Mouse (Mus musculus) liver, embryonic 14.5 days (tissue): ENCODE results near the gene Usp3. TPM values are rescaled to one million over a fixed set of nuclear protein-coding genes. Genes with fewer than 3 reads are reported as not detected.

Source experiments
- ATAC-seq: fragments of 200-750 bp; cut with Nextera tagmentation; 2 replicates; pipeline ENCODE4 v1.8.0; 2017; ENCODE audit warnings: moderate number of reproducible peaks, mild to moderate bottlenecking, moderate library complexity; ENCODE audit not compliant: insufficient read depth
- DNase-seq, 3 experiments: peaks; one replicate each; pipeline ENCODE4 v3.0.0-alpha.2; 2012 to 2013; ENCODE audit warnings: low read depth in 3 of 3, low spot score in 3 of 3
- H3K27ac ChIP-seq: fragments of 300-500 bp; sonication (generic); 2 replicates; pipeline ENCODE4 v1.5.1; 2014; ENCODE audit warnings: moderate library complexity, mild to moderate bottlenecking, control low read depth, inconsistent platforms
- H3K27me3 ChIP-seq: fragments of 300-500 bp; sonication (generic); 2 replicates; pipeline ENCODE4 v1.6.1; 2014; ENCODE audit warnings: mild to moderate bottlenecking, low read length, moderate library complexity; ENCODE audit not compliant: control insufficient read depth, insufficient read depth
- H3K36me3 ChIP-seq: fragments of 300-500 bp; sonication (generic); replicated peaks from 2 replicates; pipeline ENCODE4 v1.6.1; 2014; ENCODE audit warnings: low read depth; ENCODE audit not compliant: control insufficient read depth, insufficient read depth
- H3K4me1 ChIP-seq, 2 experiments: fragments of 200-500 bp in 1 of 2; fragments of 300-500 bp in 1 of 2; sonication (generic) in 1 of 2; replicated peaks; 2 replicates each; pipeline ENCODE4 v1.6.1; 2012 to 2014; ENCODE audit warnings: antibody characterized with exemption in 1 of 2, inconsistent platforms in 1 of 2, low read length in 1 of 2; ENCODE audit not compliant: control insufficient read depth in 2 of 2, insufficient read depth in 2 of 2
- H3K4me2 ChIP-seq: fragments of 300-500 bp; sonication (generic); 2 replicates; pipeline ENCODE4 v1.6.1; 2014; ENCODE audit warnings: low read depth, mild to moderate bottlenecking, control low read depth, moderate library complexity
- H3K4me3 ChIP-seq, 2 experiments: fragments of 200-500 bp in 1 of 2; fragments of 300-500 bp in 1 of 2; sonication (generic) in 1 of 2; 2 replicates each; pipeline ENCODE4 v1.5.1; 2012 to 2014; ENCODE audit warnings: low read depth in 2 of 2, low read length in 2 of 2, mild to moderate bottlenecking in 2 of 2, control low read depth in 1 of 2, inconsistent platforms in 1 of 2, moderate library complexity in 1 of 2; ENCODE audit not compliant: insufficient read depth in 1 of 2
- H3K9ac ChIP-seq: fragments of 300-500 bp; sonication (generic); replicated peaks from 2 replicates; pipeline ENCODE4 v1.6.1; 2014; ENCODE audit warnings: mild to moderate bottlenecking, control low read depth, moderate library complexity
- H3K9me3 ChIP-seq: fragments of 300-500 bp; sonication (generic); 2 replicates; pipeline ENCODE4 v1.6.1; 2016; ENCODE audit warnings: low read length, mixed read lengths; ENCODE audit not compliant: control insufficient read depth
- CTCF ChIP-seq: IDR thresholded peaks from 2 replicates; pipeline ENCODE4 v1.5.1; 2016; ENCODE audit warnings: antibody characterized with exemption, low read depth, control low read depth
- EP300 ChIP-seq: IDR thresholded peaks from 2 replicates; pipeline ENCODE4 v1.6.1; 2016; ENCODE audit warnings: antibody characterized with exemption, low read depth
- WGBS: fragments of 180-500 bp; shearing (Covaris S2); extraction: QIAGEN DNeasy Blood & Tissue Kit; methylation state at CpG from one replicate; pipeline ENCODE4 v1.1.7; 2014; ENCODE audit not compliant: insufficient replicate concordance; 5-methylcytosine and 5-hydroxymethylcytosine counted together
- polyA plus RNA-seq, 2 experiments: library from polyadenylated mRNA; depleted of rRNA in 1 of 2; stranded (reverse) in 1 of 2; unstranded in 1 of 2; fragments of >200 nt; fragmentation: Nextera tagmentation in 1 of 2; extraction: Ambion mirVana in 1 of 2; gene quantifications; 2 replicates each; pipeline versions ENCODE4 v1.2.1 to v1.2.3; 2012 to 2014

Gene Usp3
- polyA plus RNA-seq, 2 experiments: 6.7 to 14.8 TPM

- TF ChIP-seq EP300 (no peak), CTCF (no peak)
- Histone ChIP-seq H3K9me3 (no peaks in the 10 kb centered on the region), H3K4me3 (no peak overlapping the region), H3K4me2 (no peak overlapping the region), H3K27me3 (no peaks in the 10 kb centered on the region), H3K9ac (no peak overlapping the region), H3K4me1 (peaks cover 0 to 10% of the 10 kb centered on the region in 2 experiments; a peak in 2 of 4 replicates), H3K27ac (no peak overlapping the region), H3K36me3 (no peaks in the 10 kb centered on the region)
- 27% methylated on average over 1 of the region's 1 CpGs for whole genome bisulfite sequencing
- ATAC-seq (no peak), DNase-seq (no peak)
These were observed 7.8 kb downstream of the Usp3 start for GRCm38 (mm10) chr9:66585191-66585590.

- TF ChIP-seq CTCF: no peak
- TF ChIP-seq EP300: no peak
These were observed 8.8 kb downstream of the Usp3 start for GRCm38 (mm10) chr9:66584176-66584575.

GRCm38 (mm10) chr9:66583244-66583643, 9.7 kb downstream of the Usp3 start:
- Histone ChIP-seq H3K9me3 (no peaks in the 10 kb centered on the region), H3K4me3 (no peak overlapping the region), H3K9ac (no peak overlapping the region), H3K36me3 (no peaks in the 10 kb centered on the region), H3K4me2 (no peak overlapping the region), H3K27me3 (no peaks in the 10 kb centered on the region), H3K4me1 (peaks cover 0 to 7% of the 10 kb centered on the region in 2 experiments; a peak in 2 of 4 replicates), H3K27ac (no peak overlapping the region)
- TF ChIP-seq CTCF (peak; percentile 31; the same call in 1 of the 2 replicates), EP300 (no peak)
- DNase-seq (no peak), ATAC-seq (no peak)
- 70% methylated on average over 1 of the region's 1 CpGs for WGBS

More at GRCm38 (mm10) chr9:66584176-66584575, 8.8 kb downstream of the Usp3 start:
- Histone ChIP-seq H3K9ac (no peak overlapping the region), H3K4me2 (no peak overlapping the region), H3K4me3 (no peak overlapping the region), H3K36me3 (no peaks in the 10 kb centered on the region), H3K9me3 (no peaks in the 10 kb centered on the region), H3K4me1 (peaks cover 0 to 7% of the 10 kb centered on the region in 2 experiments; a peak in 2 of 4 replicates), H3K27ac (no peak overlapping the region), H3K27me3 (no peaks in the 10 kb centered on the region)
- no peak for DNase-seq
- no peak for ATAC-seq

GRCm38 (mm10) chr9:66581694-66582093, 11.2 kb downstream of the Usp3 start:
- Histone ChIP-seq H3K4me2 (no peak overlapping the region), H3K27me3 (no peaks in the 10 kb centered on the region), H3K4me1 (peaks cover 0 to 5% of the 10 kb centered on the region in 2 experiments; a peak in 2 of 4 replicates), H3K27ac (no peak overlapping the region), H3K9me3 (no peaks in the 10 kb centered on the region), H3K9ac (no peak overlapping the region), H3K4me3 (no peak overlapping the region), H3K36me3 (no peaks in the 10 kb centered on the region)
- WGBS: 68% methylated on average over 3 of the region's 3 CpGs
- TF ChIP-seq EP300 (no peak), CTCF (no peak)
- ATAC-seq (no peak), DNase-seq (no peak)

- Histone ChIP-seq H3K36me3 (no peaks in the 10 kb centered on the region), H3K4me1 (peaks cover 2 to 5% of the 10 kb centered on the region in 2 experiments), H3K4me2 (no peak overlapping the region), H3K9me3 (no peaks in the 10 kb centered on the region), H3K9ac (no peak overlapping the region), H3K4me3 (no peak overlapping the region), H3K27me3 (no peaks in the 10 kb centered on the region), H3K27ac (no peak overlapping the region)
- ATAC-seq (no peak), DNase-seq (no peak)
- TF ChIP-seq CTCF (no peak), EP300 (no peak)
- 88% methylated on average over 1 of the region's 1 CpGs for WGBS
These were observed 12.2 kb downstream of the Usp3 start for GRCm38 (mm10) chr9:66580722-66581121.
